Mouse (Mus musculus): ENCODE data around the gene Gm16451. TPM values are rescaled to one million over a fixed set of nuclear protein-coding genes. Genes with fewer than 3 reads are reported as not detected.

Gene Gm16451
- polyA plus RNA-seq (2015; fragmentation: Nextera tagmentation; extraction: Ambion mirVana), result not detected in 2 replicates

GRCm38 (mm10) chr7:22118145-22118544 is at the start of gene Gm16451:
Gm16451 (minus strand) TSS chr7:22118245.

GRCm38 (mm10) chr7:22163935-22164334 is 45.9 kb upstream of the Gm16451 start, which contains the start of gene Vmn1r142:
Vmn1r142 (minus strand) TSS chr7:22164035.

GRCm38 (mm10) chr7:22134641-22135040 is 16.6 kb upstream of the Gm16451 start, which contains the start of gene Gm10666:
Gm10666 (minus strand) TSS chr7:22134741.

GRCm38 (mm10) chr7:22068757-22069156 is 49.3 kb downstream of the Gm16451 start, which contains the start of gene Vmn1r139:
Vmn1r139 (plus strand) TSS chr7:22069057.

Other genes starting within 250 kb of the Gm16451 start
- not detected in 2 replicates for gene Gm5891, start 197.0 kb downstream of the Gm16451 start, polyA plus RNA-seq (2015; fragmentation: Nextera tagmentation; extraction: Ambion mirVana)
- gene Vmn1r137, start 123.7 kb downstream of the Gm16451 start, polyA plus RNA-seq (2015; fragmentation: Nextera tagmentation; extraction: Ambion mirVana), result not detected in 2 replicates
- not detected in 2 replicates for gene Vmn1r138, start 89.3 kb downstream of the Gm16451 start, polyA plus RNA-seq (2015; fragmentation: Nextera tagmentation; extraction: Ambion mirVana)
- not detected in 2 replicates for gene Gm6176, start 61.9 kb downstream of the Gm16451 start, polyA plus RNA-seq (2015; fragmentation: Nextera tagmentation; extraction: Ambion mirVana)
- gene Vmn1r139, start 49.2 kb downstream of the Gm16451 start, polyA plus RNA-seq (2015; fragmentation: Nextera tagmentation; extraction: Ambion mirVana), result not detected in 2 replicates
- not detected in 2 replicates for gene Gm10666, start 16.5 kb upstream of the Gm16451 start, polyA plus RNA-seq (2015; fragmentation: Nextera tagmentation; extraction: Ambion mirVana)
- not detected in 2 replicates for gene Vmn1r142, start 45.8 kb upstream of the Gm16451 start, polyA plus RNA-seq (2015; fragmentation: Nextera tagmentation; extraction: Ambion mirVana)
- gene Vmn1r143, start 71.1 kb upstream of the Gm16451 start, polyA plus RNA-seq (2015; fragmentation: Nextera tagmentation; extraction: Ambion mirVana), result not detected in 2 replicates
- not detected in 2 replicates for gene Gm8653, start 83.0 kb upstream of the Gm16451 start, polyA plus RNA-seq (2015; fragmentation: Nextera tagmentation; extraction: Ambion mirVana)
- gene Gm8453, start 111.2 kb upstream of the Gm16451 start, polyA plus RNA-seq (2015; fragmentation: Nextera tagmentation; extraction: Ambion mirVana), result not detected in 2 replicates
- gene Gm4187, start 211.5 kb upstream of the Gm16451 start, polyA plus RNA-seq (2015; fragmentation: Nextera tagmentation; extraction: Ambion mirVana), result not detected in 2 replicates

All from adrenal gland, postnatal 0 days (tissue).